Mouse (Mus musculus): ENCODE measurements at regions not wholly inside any gene's neighbourhood (a gene's known extent, or its start where the extent isn't known, plus 50 kb on each side); places are given as distances from the start of the nearest gene placed in this dataset.

- no peak for TF ChIP-seq CTCF (IDR thresholded peaks at IDR 0.05; ENCODE audit: borderline replicate concordance, insufficient read depth, low read depth, low read length)
- no peak for TF ChIP-seq POLR2A (IDR thresholded peaks at IDR 0.05; ENCODE audit: borderline replicate concordance, insufficient read depth, low read length)
These were observed 292.7 kb upstream of the Zfp507 start for GRCm38 (mm10) chr7:36095258-36096130.
